In genomic region chr11:71512271-71513066, GRCm38 (mm10) we compare ENCODE assay signal across 11 mouse cellular contexts.
DNase-seq lines count a peak whose midpoint lies in the region; ATAC-seq lines count a peak whose summit lies in the region.
"Had no signal": no experiment of that assay in that cellular context is flagged by ENCODE, and none has a peak within 500 bp of the region (broad histone marks: within the 10 kb centered on the region; RNA-seq: fewer than 3 reads in every experiment).

No protein-coding gene starts in this region.

- peaks cover 8% of the 10 kb centered on the region; the same call in 1 of the 2 replicates for H3K4me1 ChIP-seq in forebrain, embryonic 15.5 days
- H3K4me1 ChIP-seq in forebrain, embryonic 11.5 days (replicated peaks; ENCODE audit: control insufficient read depth, insufficient read depth, low read length), result peaks cover 12% of the 10 kb centered on the region
- no peaks in the 10 kb centered on the region for H3K4me1 ChIP-seq in embryonic facial prominence, embryonic 14.5 days (ENCODE audit: control insufficient read depth, insufficient read depth, low read length)

- no peaks in the 10 kb centered on the region for H3K27me3 ChIP-seq in forebrain, embryonic 15.5 days
- no peaks in the 10 kb centered on the region for H3K27me3 ChIP-seq in forebrain, embryonic 11.5 days (ENCODE audit: control insufficient read depth, insufficient read depth, low read length)
- no peaks in the 10 kb centered on the region for H3K27me3 ChIP-seq in embryonic facial prominence, embryonic 14.5 days (replicated peaks; ENCODE audit: control insufficient read depth, insufficient read depth, low read length)

- H3K36me3 ChIP-seq in forebrain, embryonic 15.5 days, result no peaks in the 10 kb centered on the region
- no peaks in the 10 kb centered on the region for H3K36me3 ChIP-seq in forebrain, embryonic 11.5 days (ENCODE audit: control insufficient read depth, insufficient read depth, low read length)
- H3K36me3 ChIP-seq in embryonic facial prominence, embryonic 14.5 days (ENCODE audit: control insufficient read depth, insufficient read depth, low read length), result no peaks in the 10 kb centered on the region

- peak overlapping the region; percentile 35; the same call in 1 of the 2 replicates for H3K27ac ChIP-seq in forebrain, embryonic 15.5 days (replicated peaks)
- no peak overlapping the region for H3K27ac ChIP-seq in forebrain, embryonic 11.5 days (ENCODE audit: low read depth, low read length)
- H3K27ac ChIP-seq in embryonic facial prominence, embryonic 14.5 days (replicated peaks; ENCODE audit: low read depth, low read length), result no peak overlapping the region
- H3K27ac ChIP-seq: hindbrain, postnatal 0 days; stomach, postnatal 0 days had no signal

- no peak overlapping the region for H3K9ac ChIP-seq in forebrain, embryonic 15.5 days (replicated peaks)
- H3K9ac ChIP-seq in forebrain, embryonic 11.5 days (ENCODE audit: low read length), result no peak overlapping the region
- no peak overlapping the region for H3K9ac ChIP-seq in embryonic facial prominence, embryonic 14.5 days (ENCODE audit: low read depth, low read length)

- H3K4me3 ChIP-seq in forebrain, embryonic 15.5 days, result no peak overlapping the region
- no peak overlapping the region for H3K4me3 ChIP-seq in forebrain, embryonic 11.5 days (ENCODE audit: low read depth, low read length)
- H3K4me3 ChIP-seq in embryonic facial prominence, embryonic 14.5 days (ENCODE audit: low read depth, low read length), result no peak overlapping the region

- H3K9me3 ChIP-seq in forebrain, embryonic 15.5 days, result no peaks in the 10 kb centered on the region
- H3K9me3 ChIP-seq in forebrain, embryonic 11.5 days (ENCODE audit: control insufficient read depth, low read length), result no peaks in the 10 kb centered on the region
- no peaks in the 10 kb centered on the region for H3K9me3 ChIP-seq in embryonic facial prominence, embryonic 14.5 days (ENCODE audit: control insufficient read depth, low read length)

- DNase-seq in forebrain, embryonic 11.5 days (ENCODE audit: low spot score), result no peak
- DNase-seq in 416B (ENCODE audit: low read depth), result peak; percentile 14
- DNase-seq in embryonic facial prominence, embryonic 14.5 days (ENCODE audit: low spot score), result peak; percentile 53
- peak; percentile 2 for DNase-seq in large intestine, adult 2 months (ENCODE audit: low read depth, low spot score)
- no peak for DNase-seq in frontal cortex, postnatal 10 days (ENCODE audit: low spot score in 2 of 2)
- DNase-seq in ovary, postnatal 14 days (ENCODE audit: low spot score), result no peak
- DNase-seq in cerebellum, adult 18-20 months, result no peak
- DNase-seq: retina, postnatal 1 day had no signal

- WGBS in forebrain, embryonic 15.5 days, result 60% methylated on average over 15 of the region's 15 CpGs
- 82% methylated on average over 15 of the region's 15 CpGs for WGBS in forebrain, embryonic 11.5 days
- 42% methylated on average over 15 of the region's 15 CpGs for WGBS in embryonic facial prominence, embryonic 14.5 days
- WGBS in large intestine, adult 2 months, result 27% methylated on average over 15 of the region's 15 CpGs

- no peak for ATAC-seq in forebrain, embryonic 15.5 days (replicated peaks)
- ATAC-seq in forebrain, embryonic 11.5 days (replicated peaks; ENCODE audit: low FRiP score), result no peak
- 0 out of 2 replicates have a peak, but pooled peaks have one; percentile 50 for ATAC-seq in embryonic facial prominence, embryonic 14.5 days (ENCODE audit: low read depth)
- ATAC-seq: hindbrain, postnatal 0 days had no signal

- no peak overlapping the region for H3K4me2 ChIP-seq in forebrain, embryonic 15.5 days (replicated peaks)
- no peak overlapping the region for H3K4me2 ChIP-seq in forebrain, embryonic 11.5 days (ENCODE audit: low read depth, low read length, severe bottlenecking)
- H3K4me2 ChIP-seq in embryonic facial prominence, embryonic 14.5 days (ENCODE audit: low read depth, low read length), result no peak overlapping the region

Comparison
In these comparisons a context has a peak if more than half of its experiments do, and no peak if none do; other contexts are left out.
1. DNase-seq: peak in 416B (single experiment), embryonic facial prominence, embryonic 14.5 days (single experiment) and large intestine, adult 2 months (single experiment); none in forebrain, embryonic 11.5 days (single experiment), frontal cortex, postnatal 10 days (0 of 2), ovary, postnatal 14 days (single experiment) and cerebellum, adult 18-20 months (0 of 2).